Mouse (Mus musculus) olfactory bulb, adult 2 months (tissue): ENCODE results near the gene Creb5.

Experiments
- CTCF ChIP-seq: fragments of 200-500 bp; IDR thresholded peaks from 2 replicates; pipeline ENCODE4 v1.5.1; 2012; ENCODE audit warnings: low read depth, mild to moderate bottlenecking, low read length, moderate library complexity; ENCODE audit not compliant: insufficient read depth
- POLR2A ChIP-seq: fragments of 200-500 bp; IDR thresholded peaks from 2 replicates; pipeline ENCODE4 v1.6.1; 2012; ENCODE audit warnings: mild to moderate bottlenecking, low read depth, low read length, moderate library complexity; ENCODE audit not compliant: insufficient read depth

DNA sequence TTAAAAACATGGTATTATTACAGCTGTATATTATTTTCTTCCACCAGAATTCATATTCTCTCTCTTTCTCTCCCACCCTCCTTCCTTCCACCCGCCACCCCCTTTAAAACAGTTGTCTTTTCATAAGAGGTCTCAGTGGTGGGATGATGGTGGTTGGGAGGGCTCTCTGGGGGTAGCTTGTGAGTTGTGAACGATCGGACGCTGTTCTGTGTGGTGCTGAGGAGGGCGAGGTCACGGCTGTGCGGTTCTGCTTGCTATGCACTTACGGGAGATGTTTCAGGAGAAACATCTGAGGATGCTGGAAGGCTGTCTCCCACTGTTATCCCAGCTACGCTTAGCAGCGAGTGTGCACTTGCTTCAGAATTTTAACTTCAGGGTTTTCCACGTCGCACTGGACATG, 287.0 kb downstream of the Creb5 start:
- TF ChIP-seq CTCF (no peak), POLR2A (no peak)
